34 mouse cellular contexts compared by ENCODE assay signal in the genomic region with DNA sequence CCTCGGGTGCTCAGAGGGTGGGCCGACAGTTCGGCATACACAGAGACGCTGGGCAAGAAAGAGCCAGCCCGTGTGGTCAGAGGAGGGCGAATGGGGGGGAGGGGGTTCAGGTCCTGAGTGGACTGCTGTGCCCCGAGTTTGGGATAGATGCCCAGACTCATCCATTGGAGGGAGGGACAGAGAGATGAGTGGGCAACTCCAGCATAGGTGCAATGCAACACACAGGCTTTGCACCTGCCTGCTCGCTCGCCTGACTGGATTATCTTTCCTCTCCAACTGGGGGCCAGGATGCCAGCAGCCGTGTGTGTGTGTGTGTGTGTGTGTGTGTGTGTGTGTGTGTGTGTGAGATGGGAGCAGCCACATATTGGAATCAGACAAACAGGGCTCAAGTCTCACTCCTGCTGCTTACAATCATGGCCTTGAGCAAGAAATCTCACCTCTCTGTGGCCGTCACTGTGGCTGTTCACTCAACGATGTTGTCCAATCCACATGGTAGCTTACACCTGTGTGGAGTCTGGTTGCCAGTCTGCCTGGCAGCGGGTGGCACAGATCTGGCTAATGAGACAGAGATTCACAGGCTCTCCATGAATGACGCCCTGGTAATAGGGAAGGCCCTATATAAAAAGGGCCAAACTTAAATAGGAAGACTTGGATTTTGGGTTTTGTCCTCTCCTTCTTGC. TPM values are rescaled to one million over a fixed set of nuclear protein-coding genes. Genes with fewer than 3 reads are reported as not detected.
DNase-seq lines count a peak whose midpoint lies in the region; ATAC-seq and TF ChIP-seq lines count a peak whose summit lies in the region.
"Had no signal": no experiment of that assay in that cellular context is flagged by ENCODE, and none has a peak within 500 bp of the region (broad histone marks: within the 10 kb centered on the region; RNA-seq: fewer than 3 reads in every experiment).

No protein-coding gene starts in this region.

- WGBS in forebrain, embryonic 14.5 days = 72% methylated on average over 14 of the region's 14 CpGs
- 62% methylated on average over 14 of the region's 14 CpGs for WGBS in forebrain, embryonic 16.5 days

- no peaks in the 10 kb centered on the region for H3K27me3 ChIP-seq in forebrain, embryonic 14.5 days (replicated peaks; ENCODE audit: control insufficient read depth, insufficient read depth, low read length)
- no peaks in the 10 kb centered on the region for H3K27me3 ChIP-seq in forebrain, embryonic 16.5 days (replicated peaks; ENCODE audit: control insufficient read depth, insufficient read depth, low read length)
- H3K27me3 ChIP-seq: hindbrain, embryonic 12.5 days; intestine, embryonic 15.5 days; lung, embryonic 15.5 days had no signal

- no peak overlapping the region for H3K4me3 ChIP-seq in forebrain, embryonic 14.5 days (ENCODE audit: low read depth, low read length)
- H3K4me3 ChIP-seq in forebrain, embryonic 16.5 days (replicated peaks; ENCODE audit: low read length) = no peak overlapping the region
- H3K4me3 ChIP-seq in layer of hippocampus, adult 2 months = no peak overlapping the region
- H3K4me3 ChIP-seq: heart, embryonic 10.5 days; heart, embryonic 15.5 days; hindbrain, embryonic 12.5 days; intestine, embryonic 15.5 days; limb, embryonic 13.5 days; lung, embryonic 15.5 days; midbrain, embryonic 10.5 days had no signal

- H3K9ac ChIP-seq in forebrain, embryonic 14.5 days (ENCODE audit: low read length) = no peak overlapping the region
- H3K9ac ChIP-seq in forebrain, embryonic 16.5 days (replicated peaks; ENCODE audit: low read depth, low read length) = no peak overlapping the region
- H3K9ac ChIP-seq: heart, embryonic 15.5 days; hindbrain, embryonic 12.5 days; intestine, embryonic 15.5 days; limb, embryonic 13.5 days; lung, embryonic 15.5 days had no signal

- peak overlapping the region; percentile 48; the same call in 1 of the 2 replicates for H3K27ac ChIP-seq in forebrain, embryonic 14.5 days (ENCODE audit: low read depth, low read length)
- no peak overlapping the region for H3K27ac ChIP-seq in forebrain, embryonic 16.5 days (ENCODE audit: low read length)
- H3K27ac ChIP-seq in layer of hippocampus, adult 2 months = peak overlapping the region; percentile 88
- H3K27ac ChIP-seq: heart, embryonic 10.5 days; heart, embryonic 15.5 days; hindbrain, embryonic 12.5 days; intestine, embryonic 15.5 days; limb, embryonic 13.5 days; lung, embryonic 15.5 days; midbrain, embryonic 10.5 days had no signal

- no peak for TF ChIP-seq CTCF in layer of hippocampus, adult 2 months (conservative IDR thresholded peaks at IDR 0.05)

- no peak for DNase-seq in cerebellum, adult 8-10 months
- DNase-seq in forebrain, embryonic 14.5 days (ENCODE audit: low spot score) = no peak
- DNase-seq in layer of hippocampus, adult 2 months (ENCODE audit: low spot score in 2 of 2) = no peak
- DNase-seq in layer of hippocampus, adult 8-10 months (ENCODE audit: low spot score in 2 of 2) = no peak
- peak; percentile 51 to 57 for DNase-seq in cerebellum, postnatal 14 days
- DNase-seq in T-cell, adult 2 months (ENCODE audit: low spot score) = no peak
- DNase-seq: adrenal gland, adult 8-10 months; gastrocnemius, postnatal 14 days; heart, adult 11 months; kidney, adult 2 months; right cerebral cortex, postnatal 14 days had no signal

- no peak overlapping the region for H3K4me2 ChIP-seq in forebrain, embryonic 14.5 days (ENCODE audit: low read length)
- H3K4me2 ChIP-seq in forebrain, embryonic 16.5 days (ENCODE audit: low read length) = no peak overlapping the region
- H3K4me2 ChIP-seq: heart, embryonic 15.5 days; hindbrain, embryonic 12.5 days; liver, embryonic 11.5 days had no signal

- H3K36me3 ChIP-seq in forebrain, embryonic 14.5 days (ENCODE audit: control insufficient read depth, insufficient read depth, low read length) = no peaks in the 10 kb centered on the region
- H3K36me3 ChIP-seq in forebrain, embryonic 16.5 days (ENCODE audit: control insufficient read depth, insufficient read depth) = no peaks in the 10 kb centered on the region
- H3K36me3 ChIP-seq: heart, embryonic 10.5 days; heart, embryonic 15.5 days; hindbrain, embryonic 12.5 days; intestine, embryonic 15.5 days; limb, embryonic 13.5 days; lung, embryonic 15.5 days; midbrain, embryonic 10.5 days had no signal

- ATAC-seq in cerebellum, adult (ENCODE audit: insufficient number of reproducible peaks, low FRiP score, low TSS enrichment) = peak; percentile 49; the same call in 1 of the 2 replicates
- no peak; the same call in 1 of the 2 replicates for ATAC-seq in forebrain, embryonic 14.5 days
- no peak for ATAC-seq in forebrain, embryonic 16.5 days
- ATAC-seq: intestine, embryonic 15.5 days had no signal

- H3K4me1 ChIP-seq in forebrain, embryonic 14.5 days (ENCODE audit: control insufficient read depth, insufficient read depth, low read length) = peaks cover 17% of the 10 kb centered on the region
- peaks cover 18% of the 10 kb centered on the region for H3K4me1 ChIP-seq in forebrain, embryonic 16.5 days (replicated peaks; ENCODE audit: control insufficient read depth, insufficient read depth, low read length)
- H3K4me1 ChIP-seq: heart, embryonic 15.5 days; intestine, embryonic 15.5 days had no signal

- no peaks in the 10 kb centered on the region for H3K9me3 ChIP-seq in forebrain, embryonic 14.5 days (replicated peaks; ENCODE audit: control insufficient read depth, low read length)
- no peaks in the 10 kb centered on the region for H3K9me3 ChIP-seq in forebrain, embryonic 16.5 days (ENCODE audit: control insufficient read depth, low read length)
- H3K9me3 ChIP-seq: heart, embryonic 10.5 days; heart, embryonic 15.5 days; hindbrain, embryonic 12.5 days; intestine, embryonic 15.5 days; limb, embryonic 13.5 days; lung, embryonic 15.5 days had no signal

RNA-seq across cellular contexts. Expression of a gene that starts 47.3 kb away (rescaled TPM):
- 16.0 and 16.3 TPM in 2 replicates for polyA plus RNA-seq in forebrain, embryonic 14.5 days (2014; fragmentation: Nextera tagmentation; extraction: Ambion mirVana)
- 18.6 and 29.7 TPM in 2 replicates for polyA plus RNA-seq in forebrain, embryonic 16.5 days (2015; fragmentation: Nextera tagmentation; extraction: Ambion mirVana)
- total RNA-seq in layer of hippocampus, adult 2 months (2021) = 10 to 100 TPM; 96.7 to 97.7 TPM
- 10 to 100 TPM; 79.3 to 92.1 (median 82.9) TPM for total RNA-seq in layer of hippocampus, adult 8-10 months (2022)

RNA-seq across cellular contexts. Expression of a gene that starts 52.7 kb away (rescaled TPM):
- polyA plus RNA-seq in forebrain, embryonic 14.5 days (2014; fragmentation: Nextera tagmentation; extraction: Ambion mirVana) = not detected in 2 replicates
- not detected in 2 replicates for polyA plus RNA-seq in forebrain, embryonic 16.5 days (2015; fragmentation: Nextera tagmentation; extraction: Ambion mirVana)
- total RNA-seq in layer of hippocampus, adult 2 months (2021) = not detected
- total RNA-seq in layer of hippocampus, adult 8-10 months (2022) = under 1 TPM in 1 of 4 experiments, not detected in 3; 0.35 TPM
- total RNA-seq: adrenal gland, adult 8-10 months; adrenal gland, postnatal 4 days; CH12.LX; gastrocnemius, postnatal 14 days; heart, postnatal 25 days; left cerebral cortex, postnatal 14 days; megakaryocyte progenitor cell, adult 5-6 weeks had no signal
- polyA plus RNA-seq: C2C12; embryonic facial prominence, embryonic 11.5 days; heart, embryonic 10.5 days; heart, embryonic 15.5 days; hindbrain, embryonic 12.5 days; intestine, embryonic 15.5 days; kidney, adult 2 months; kidney, embryonic 16.5 days; limb, embryonic 13.5 days; liver, embryonic 11.5 days; liver, embryonic 16.5 days; lung, embryonic 15.5 days; midbrain, embryonic 10.5 days; neural tube, embryonic 14.5 days; small intestine, adult 2 months; stomach, embryonic 14.5 days; thymus, postnatal 0 days had no signal

Comparison
In these comparisons a context has a peak if more than half of its experiments do, and no peak if none do; other contexts are left out.
1. DNase-seq: peak in cerebellum, postnatal 14 days (2 of 2); none in cerebellum, adult 8-10 months (single experiment), forebrain, embryonic 14.5 days (single experiment), layer of hippocampus, adult 2 months (0 of 2), layer of hippocampus, adult 8-10 months (0 of 2) and T-cell, adult 2 months (single experiment).